Mouse (Mus musculus) heart, adult 2 months (tissue): ENCODE results near the gene Tmem222.

Experiments used
- CTCF ChIP-seq: fragments of 200-600 bp; IDR thresholded peaks from 2 replicates; pipeline ENCODE4 v1.8.1; 2022; ENCODE audit warnings: antibody characterized with exemption, mild to moderate bottlenecking, moderate library complexity
- POLR2A ChIP-seq: fragments of 200-500 bp; IDR thresholded peaks from 2 replicates; pipeline ENCODE4 v1.6.1; 2011; ENCODE audit warnings: mild to moderate bottlenecking, low read depth, low read length, control low read depth; ENCODE audit not compliant: insufficient read depth

- no peak for TF ChIP-seq CTCF
- no peak for TF ChIP-seq POLR2A
These were observed 58.8 kb downstream of the Tmem222 start for GRCm38 (mm10) chr4:133218745-133219144.
